Mouse (Mus musculus): ENCODE measurements at regions not wholly inside any gene's neighbourhood (a gene's known extent, or its start where the extent isn't known, plus 50 kb on each side); places are given as distances from the start of the nearest gene placed in this dataset.

DNA sequence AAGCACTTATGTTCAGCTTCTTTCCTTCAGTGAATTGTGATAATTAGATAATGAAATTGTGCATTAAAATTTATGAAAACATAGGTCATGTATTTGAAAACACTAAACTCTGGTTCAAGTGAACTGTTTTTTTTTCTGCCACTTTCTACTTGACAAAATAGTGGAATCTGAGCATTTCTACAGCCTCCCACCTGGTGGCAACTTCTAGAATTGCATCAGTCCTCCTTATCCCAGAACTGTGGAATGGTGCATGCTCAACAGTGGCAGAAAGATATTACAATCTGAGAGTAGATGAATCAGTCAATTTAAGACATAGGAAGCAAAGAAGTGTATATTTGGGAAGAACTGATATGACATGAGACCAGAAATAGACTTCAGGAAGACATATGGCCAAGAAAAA lies 84.1 kb upstream of the Gm28269 start:
- Histone ChIP-seq H3K9me3 (ENCODE audit: control insufficient read depth, insufficient read depth, low read depth, low read length) (no peaks in the 10 kb centered on the region), H3K4me3 (ENCODE audit: insufficient read depth in 1 of 2, low read depth in 1 of 2, low read length in 2 of 2, poor library complexity in 1 of 2, severe bottlenecking in 1 of 2) (no peak overlapping the region), H3K4me1 (ENCODE audit: control insufficient read depth in 2 of 2, insufficient read depth in 2 of 2, low read length in 2 of 2, poor library complexity in 1 of 2) (no peaks in the 10 kb centered on the region), H3K27ac (ENCODE audit: insufficient read depth, low read depth, low read length, poor library complexity, severe bottlenecking) (no peak overlapping the region), H3K36me3 (ENCODE audit: control insufficient read depth, insufficient read depth, low read length, poor library complexity, severe bottlenecking) (no peaks in the 10 kb centered on the region), H3K9ac (ENCODE audit: insufficient read depth, low read depth, low read length, poor library complexity, severe bottlenecking) (no peak overlapping the region)
- TF ChIP-seq MAFK (IDR thresholded peaks at IDR 0.05; ENCODE audit: insufficient read depth, low read depth, low read length), result no peak
- no peak for TF ChIP-seq CHD2 (IDR thresholded peaks at IDR 0.05; ENCODE audit: low read depth, low read length)
- TF ChIP-seq ZC3H11A (IDR thresholded peaks at IDR 0.05; ENCODE audit: borderline replicate concordance, low read depth, low read length), result no peak
- TF ChIP-seq HCFC1 (IDR thresholded peaks at IDR 0.05; ENCODE audit: borderline replicate concordance, insufficient read depth, low read length), result no peak
- no peak for TF ChIP-seq ZNF384 (IDR thresholded peaks at IDR 0.05; ENCODE audit: low read depth, low read length)
- in situ Hi-C loops (cut with MboI; ENCODE audit: low sequenced_read_pairs in 2 of 2, unreplicated experiment in 2 of 2), result no loop called here
- peak; percentile 4 for DNase-seq (ENCODE audit: low read depth, low spot score)

DNA sequence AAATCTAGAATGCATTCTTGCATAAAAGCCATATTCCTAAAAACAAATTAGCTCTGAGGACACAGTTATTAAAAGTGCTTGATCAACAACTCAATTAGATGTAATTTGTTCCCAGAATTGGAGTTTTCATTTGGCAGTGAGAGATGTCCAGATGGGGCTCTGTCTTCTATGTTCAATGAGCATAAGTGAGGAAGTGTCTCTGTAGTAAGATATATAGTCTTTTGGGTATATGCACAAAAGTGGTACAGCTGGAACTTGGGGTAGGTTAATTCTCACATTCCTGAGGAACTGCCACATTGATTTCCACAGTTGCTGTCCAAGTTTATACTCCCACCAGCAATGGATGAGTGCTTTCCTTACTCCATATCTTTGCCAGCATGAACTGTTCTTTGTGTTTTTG lies 64.3 kb upstream of the Gm28269 start:
- in situ Hi-C loops (cut with MboI; ENCODE audit: low sequenced_read_pairs in 2 of 2, unreplicated experiment in 2 of 2), result no loop called here
- H3K27ac ChIP-seq (ENCODE audit: insufficient read depth, low read depth, low read length, poor library complexity, severe bottlenecking), result no peak overlapping the region
- H3K4me3 ChIP-seq (ENCODE audit: insufficient read depth in 1 of 2, low read depth in 1 of 2, low read length in 2 of 2, poor library complexity in 1 of 2, severe bottlenecking in 1 of 2), result no peak overlapping the region
- H3K9me3 ChIP-seq (ENCODE audit: control insufficient read depth, insufficient read depth, low read depth, low read length), result no peaks in the 10 kb centered on the region
- no peaks in the 10 kb centered on the region for H3K4me1 ChIP-seq (ENCODE audit: control insufficient read depth in 2 of 2, insufficient read depth in 2 of 2, low read length in 2 of 2, poor library complexity in 1 of 2)
- TF ChIP-seq HCFC1 (IDR thresholded peaks at IDR 0.05; ENCODE audit: borderline replicate concordance, insufficient read depth, low read length) (no peak), MAFK (IDR thresholded peaks at IDR 0.05; ENCODE audit: insufficient read depth, low read depth, low read length) (no peak), ZC3H11A (IDR thresholded peaks at IDR 0.05; ENCODE audit: borderline replicate concordance, low read depth, low read length) (no peak), CHD2 (IDR thresholded peaks at IDR 0.05; ENCODE audit: low read depth, low read length) (no peak), ZNF384 (IDR thresholded peaks at IDR 0.05; ENCODE audit: low read depth, low read length) (no peak)
- no peak overlapping the region for H3K9ac ChIP-seq (ENCODE audit: insufficient read depth, low read depth, low read length, poor library complexity, severe bottlenecking)
- H3K36me3 ChIP-seq (ENCODE audit: control insufficient read depth, insufficient read depth, low read length, poor library complexity, severe bottlenecking), result no peaks in the 10 kb centered on the region
- no peak for DNase-seq (ENCODE audit: low read depth, low spot score)

DNA sequence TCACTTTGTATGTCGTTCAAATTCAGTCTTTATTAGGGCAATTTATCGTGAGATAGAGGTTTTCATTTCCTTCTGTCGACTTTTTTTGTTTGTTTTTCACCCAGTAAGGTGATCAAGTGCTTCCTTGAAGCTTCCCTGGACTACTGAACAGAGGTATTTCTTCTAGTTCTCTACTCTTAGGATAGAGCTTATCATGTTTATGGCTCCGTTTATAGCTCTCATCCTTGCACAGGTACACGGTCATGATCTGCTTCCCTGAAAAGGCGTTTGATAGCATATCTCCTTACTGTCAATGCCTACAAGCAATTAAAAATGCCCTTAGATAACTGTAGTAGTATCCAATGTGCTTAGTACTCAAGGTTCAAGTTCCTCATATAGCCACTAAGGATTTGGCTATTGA lies 56.9 kb upstream of the Gm28269 start:
- in situ Hi-C loops (cut with MboI; ENCODE audit: low sequenced_read_pairs in 2 of 2, unreplicated experiment in 2 of 2), result no loop called here
- TF ChIP-seq HCFC1 (IDR thresholded peaks at IDR 0.05; ENCODE audit: borderline replicate concordance, insufficient read depth, low read length) (no peak), CHD2 (IDR thresholded peaks at IDR 0.05; ENCODE audit: low read depth, low read length) (no peak), ZC3H11A (IDR thresholded peaks at IDR 0.05; ENCODE audit: borderline replicate concordance, low read depth, low read length) (no peak), MAFK (IDR thresholded peaks at IDR 0.05; ENCODE audit: insufficient read depth, low read depth, low read length) (no peak), ZNF384 (IDR thresholded peaks at IDR 0.05; ENCODE audit: low read depth, low read length) (no peak)
- no peaks in the 10 kb centered on the region for H3K9me3 ChIP-seq (ENCODE audit: control insufficient read depth, insufficient read depth, low read depth, low read length)
- H3K4me3 ChIP-seq (ENCODE audit: insufficient read depth in 1 of 2, low read depth in 1 of 2, low read length in 2 of 2, poor library complexity in 1 of 2, severe bottlenecking in 1 of 2), result no peak overlapping the region
- no peaks in the 10 kb centered on the region for H3K36me3 ChIP-seq (ENCODE audit: control insufficient read depth, insufficient read depth, low read length, poor library complexity, severe bottlenecking)
- no peak overlapping the region for H3K27ac ChIP-seq (ENCODE audit: insufficient read depth, low read depth, low read length, poor library complexity, severe bottlenecking)
- DNase-seq (ENCODE audit: low read depth, low spot score), result no peak
- H3K4me1 ChIP-seq (ENCODE audit: control insufficient read depth in 2 of 2, insufficient read depth in 2 of 2, low read length in 2 of 2, poor library complexity in 1 of 2), result no peaks in the 10 kb centered on the region
- H3K9ac ChIP-seq (ENCODE audit: insufficient read depth, low read depth, low read length, poor library complexity, severe bottlenecking), result no peak overlapping the region

All from ES-E14 (cell line).